Mouse (Mus musculus) T-helper 17 cell (primary cell): ENCODE data around the gene Gm12166.
"Not testable (repeated sequence)": the region's sequence is repeated elsewhere in the genome, so short reads cannot be mapped to it uniquely, and the experiment has no call there.

Experiments used
- in situ Hi-C, 2 experiments: fragments of 300-600 bp; cut with MboI, MseI; formaldehyde crosslinking; loops; 1 replicate in 1 of 2; 2 replicates in 1 of 2; pipeline ENCODE4 v1.15.1; 2025; ENCODE audit warnings: high pct_unique_total_duplicates in 2 of 2

The Gm12166 gene

GRCm38 (mm10) chr11:46052105-46052659 is at the start of gene Gm12166:
Gene Gm12166 (minus strand): TSS chr11:46052321.
- in situ Hi-C loops, result not testable (repeated sequence)

GRCm38 (mm10) chr11:46097062-46097461 is 44.9 kb upstream of the Gm12166 start:
- in situ Hi-C loops, result loop anchor here in 1 of 2 experiments (5.0 to 10.0 kb wide), 2 partner anchors 35 to 312 kb away; no protein-coding TSS in a partner anchor

- in situ Hi-C loops, result loop anchor here in 1 of 2 experiments (5.0 to 10.0 kb wide), 2 partner anchors 34 to 311 kb away; no protein-coding TSS in a partner anchor
Measured at GRCm38 (mm10) chr11:46096265-46096649, 44.1 kb upstream of the Gm12166 start.

DNA sequence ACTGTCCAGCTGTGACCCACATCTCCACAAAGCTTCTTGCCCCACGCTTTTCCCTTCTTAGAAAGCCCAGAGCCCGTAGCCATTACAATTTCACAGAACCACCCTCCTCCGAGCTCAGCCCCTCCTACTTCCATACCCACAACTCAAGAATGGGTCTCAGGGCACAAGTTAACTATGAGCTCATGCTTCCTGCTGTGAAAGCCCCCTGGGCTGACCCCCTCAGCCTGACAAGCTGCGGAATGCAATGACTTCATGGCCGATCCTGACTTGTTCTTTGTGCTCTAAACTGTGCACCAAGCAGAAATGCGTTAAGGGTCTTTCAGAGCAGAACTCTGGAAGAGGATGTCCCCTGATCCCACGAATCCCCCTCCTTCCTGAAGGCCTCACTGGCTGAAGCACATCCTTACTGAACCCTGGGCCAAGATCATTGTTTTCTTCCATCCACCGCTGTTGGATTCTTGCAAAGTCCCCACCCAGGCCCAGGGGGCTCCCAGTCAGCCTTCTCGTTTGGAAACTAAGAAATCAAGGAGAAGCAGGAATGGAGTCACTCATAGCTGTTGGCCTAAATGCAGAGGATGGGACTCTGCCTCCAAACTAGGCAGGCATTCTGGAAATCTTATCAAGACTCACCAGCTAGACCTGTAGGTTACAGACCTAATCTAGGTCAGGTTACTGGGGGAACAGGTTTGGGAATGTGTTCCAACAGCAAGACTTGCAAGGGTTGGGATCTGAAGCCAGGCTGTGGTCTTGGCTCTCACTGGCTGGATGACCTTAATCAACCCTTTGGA is 43.5 kb upstream of the Gm12166 start:
- in situ Hi-C loops, result loop anchor here in 1 of 2 experiments (5.0 to 10.0 kb wide), 2 partner anchors 33 to 311 kb away; no protein-coding TSS in a partner anchor

DNA sequence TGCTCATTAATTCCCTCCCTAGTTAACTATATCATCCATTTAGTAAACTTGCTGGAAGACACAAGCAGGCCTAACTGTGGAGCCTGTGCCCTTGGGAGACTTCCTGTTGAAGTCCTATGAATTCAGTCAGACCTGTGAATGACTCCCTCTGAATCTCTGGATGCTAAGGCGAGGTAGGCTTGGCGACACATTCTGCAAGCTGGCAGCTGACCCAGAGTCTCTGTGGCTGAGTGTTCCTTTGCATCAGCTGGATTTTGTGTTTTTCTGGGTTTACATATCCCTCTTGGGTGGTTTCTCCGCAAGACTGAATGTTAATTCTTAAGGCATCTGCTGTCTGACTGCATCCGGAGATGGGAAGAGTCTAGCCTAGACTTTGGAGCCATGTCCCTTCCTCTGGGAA is 40.0 kb upstream of the Gm12166 start:
- in situ Hi-C loops, result loop anchor here in 1 of 2 experiments (10.0 kb wide), 1 partner anchor 307 kb away; no protein-coding TSS in a partner anchor

DNA sequence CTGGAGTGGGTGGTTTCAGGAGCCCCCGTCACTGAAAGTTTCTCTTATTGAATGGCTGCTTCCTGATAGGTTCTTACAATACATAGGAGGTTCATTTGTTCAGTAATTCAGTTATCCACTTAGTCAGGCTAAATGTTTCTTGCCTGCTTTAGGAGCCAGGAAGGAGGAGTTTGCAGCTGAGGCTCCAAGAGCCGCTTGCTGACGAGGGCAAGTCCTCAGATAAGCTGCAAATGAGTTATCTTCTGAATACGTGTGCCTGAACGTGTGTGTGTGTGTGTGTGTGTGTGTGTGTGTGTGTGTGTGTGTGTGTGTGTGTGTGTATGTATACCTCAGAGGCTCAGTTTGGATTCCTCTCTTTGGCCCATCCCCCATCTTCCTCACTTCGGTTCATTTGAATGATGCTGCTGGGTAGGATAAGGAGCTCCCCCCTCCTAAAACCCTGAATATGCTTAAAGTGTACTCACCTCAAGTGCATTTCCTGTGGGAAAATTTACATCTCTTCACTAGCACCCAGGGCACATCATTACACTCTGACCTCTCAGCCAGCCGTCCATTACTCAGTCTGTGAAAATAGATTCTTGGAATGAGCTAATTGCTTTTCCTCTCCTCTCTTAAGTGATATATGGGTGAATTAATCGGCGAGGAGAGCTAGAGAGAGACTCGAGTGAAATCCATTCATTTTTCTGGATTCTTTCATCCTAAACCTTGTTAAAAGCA is 39.0 kb upstream of the Gm12166 start:
- in situ Hi-C loops, result loop anchor here in 1 of 2 experiments (10.0 kb wide), 1 partner anchor 306 kb away; no protein-coding TSS in a partner anchor

DNA sequence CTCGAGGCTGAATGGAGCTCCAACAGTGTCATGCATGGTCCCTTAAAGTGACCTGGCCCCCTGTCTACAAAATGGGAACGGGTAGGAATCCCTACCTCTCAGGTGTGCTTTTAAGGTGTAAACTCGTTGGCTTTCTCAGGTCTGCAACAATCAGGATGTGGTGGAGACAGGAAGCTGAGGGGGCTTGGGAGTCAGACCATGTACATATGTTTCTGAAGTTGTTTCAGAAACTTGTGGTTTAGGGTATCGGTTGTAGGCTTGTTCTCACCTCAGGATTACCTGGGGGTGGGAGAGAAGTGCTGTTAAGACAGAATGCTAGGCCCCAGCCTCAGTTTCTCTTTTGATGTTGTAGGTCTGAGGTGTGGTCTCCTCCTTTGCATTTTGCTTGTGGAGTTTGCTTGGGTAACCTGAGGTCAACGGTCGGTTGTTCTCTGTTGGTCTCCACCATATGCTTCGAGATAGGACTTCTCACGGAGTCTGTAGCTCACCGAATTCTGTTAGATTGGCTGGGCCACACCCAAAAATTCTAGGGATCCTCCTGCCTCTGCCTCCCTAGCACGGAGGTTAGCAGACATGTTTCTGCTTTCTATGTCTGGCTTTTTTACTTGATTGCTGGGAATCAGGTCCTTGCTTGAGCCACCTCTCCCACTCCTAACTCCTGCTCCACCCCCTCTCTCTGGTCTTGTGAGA is 38.1 kb upstream of the Gm12166 start:
- in situ Hi-C loops, result loop anchor here in 1 of 2 experiments (10.0 kb wide), 1 partner anchor 305 kb away; no protein-coding TSS in a partner anchor

- in situ Hi-C loops, result no loop called here
Measured at GRCm38 (mm10) chr11:46089081-46089713, 37.1 kb upstream of the Gm12166 start.

- in situ Hi-C loops, result no loop called here
Measured at GRCm38 (mm10) chr11:46086446-46086845, 34.3 kb upstream of the Gm12166 start.

- in situ Hi-C loops, result no loop called here
Measured at GRCm38 (mm10) chr11:46085398-46086163, 33.5 kb upstream of the Gm12166 start.

GRCm38 (mm10) chr11:46084568-46084967 is 32.4 kb upstream of the Gm12166 start:
- in situ Hi-C loops, result no loop called here

GRCm38 (mm10) chr11:46083835-46084444 is 31.8 kb upstream of the Gm12166 start:
- in situ Hi-C loops, result no loop called here

- in situ Hi-C loops, result no loop called here
Measured at GRCm38 (mm10) chr11:46083405-46083804, 31.3 kb upstream of the Gm12166 start.

DNA sequence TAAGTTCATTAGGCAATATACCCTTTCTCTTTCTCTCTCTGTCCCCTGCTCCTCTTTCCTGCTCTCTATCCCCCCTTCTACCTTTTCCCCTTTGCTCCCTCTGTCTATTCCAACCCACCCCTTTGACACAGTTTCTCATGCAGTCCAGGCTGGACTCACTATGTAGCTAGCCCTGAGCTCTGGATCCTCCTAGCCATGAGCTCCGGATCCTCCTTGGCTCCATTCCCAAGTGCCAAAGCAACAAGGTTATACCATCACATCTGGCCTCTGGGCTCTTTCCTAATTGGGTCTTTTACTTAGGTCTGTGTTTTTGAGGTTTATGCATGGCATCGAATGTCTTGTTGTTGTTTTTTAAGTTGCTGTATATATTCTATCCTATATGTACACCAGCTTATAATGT is 29.0 kb upstream of the Gm12166 start:
- in situ Hi-C loops, result no loop called here

DNA sequence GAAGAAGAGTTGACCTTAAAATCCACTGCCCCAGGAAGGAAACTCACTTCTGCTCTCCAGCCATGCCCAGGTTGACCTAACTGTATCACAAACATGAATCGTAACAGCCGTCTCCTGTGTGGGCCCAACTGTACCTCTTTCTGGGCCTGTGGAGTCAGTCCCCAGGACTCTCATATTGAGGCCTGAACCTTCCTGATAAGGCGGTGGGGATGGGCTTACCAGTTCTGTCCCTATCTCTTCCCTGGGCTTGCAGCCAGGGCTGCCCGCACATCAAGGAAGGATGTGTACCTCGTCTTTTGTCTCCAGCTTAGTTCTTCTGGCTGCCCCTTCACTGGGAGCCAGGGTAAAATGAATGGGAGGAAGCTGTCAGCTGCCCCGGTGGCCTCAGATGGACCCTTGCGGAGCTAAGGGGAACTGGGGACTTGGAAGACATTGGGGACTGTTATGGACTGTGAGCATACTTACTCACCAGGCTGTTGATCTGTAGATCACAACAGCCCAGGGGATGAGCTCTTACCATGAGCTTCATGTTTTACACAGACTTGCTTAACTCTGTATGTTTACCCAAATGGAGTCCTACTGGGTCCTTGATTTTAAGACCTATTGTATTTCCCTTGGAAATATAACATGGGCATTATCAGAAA is 25.7 kb upstream of the Gm12166 start:
- in situ Hi-C loops, result no loop called here

DNA sequence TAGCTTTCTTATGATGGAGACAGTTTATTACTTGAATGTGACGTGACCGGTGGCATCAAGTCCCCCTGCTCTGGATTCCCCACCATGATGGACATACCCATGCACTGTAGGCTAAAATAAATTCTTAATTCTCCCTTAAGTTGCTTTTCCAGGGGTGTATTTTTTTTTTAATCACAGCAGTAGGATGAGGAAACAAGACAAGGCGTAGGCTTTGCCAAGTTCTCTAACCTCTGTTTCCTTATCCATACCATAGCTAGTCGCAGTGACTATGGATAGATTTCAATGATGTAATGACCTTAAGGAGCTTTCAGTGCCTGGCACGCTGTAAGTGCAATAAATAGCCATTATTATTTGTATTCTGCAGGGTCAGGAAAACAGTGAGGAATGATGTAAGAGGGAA is 25.2 kb upstream of the Gm12166 start:
- in situ Hi-C loops, result no loop called here

DNA sequence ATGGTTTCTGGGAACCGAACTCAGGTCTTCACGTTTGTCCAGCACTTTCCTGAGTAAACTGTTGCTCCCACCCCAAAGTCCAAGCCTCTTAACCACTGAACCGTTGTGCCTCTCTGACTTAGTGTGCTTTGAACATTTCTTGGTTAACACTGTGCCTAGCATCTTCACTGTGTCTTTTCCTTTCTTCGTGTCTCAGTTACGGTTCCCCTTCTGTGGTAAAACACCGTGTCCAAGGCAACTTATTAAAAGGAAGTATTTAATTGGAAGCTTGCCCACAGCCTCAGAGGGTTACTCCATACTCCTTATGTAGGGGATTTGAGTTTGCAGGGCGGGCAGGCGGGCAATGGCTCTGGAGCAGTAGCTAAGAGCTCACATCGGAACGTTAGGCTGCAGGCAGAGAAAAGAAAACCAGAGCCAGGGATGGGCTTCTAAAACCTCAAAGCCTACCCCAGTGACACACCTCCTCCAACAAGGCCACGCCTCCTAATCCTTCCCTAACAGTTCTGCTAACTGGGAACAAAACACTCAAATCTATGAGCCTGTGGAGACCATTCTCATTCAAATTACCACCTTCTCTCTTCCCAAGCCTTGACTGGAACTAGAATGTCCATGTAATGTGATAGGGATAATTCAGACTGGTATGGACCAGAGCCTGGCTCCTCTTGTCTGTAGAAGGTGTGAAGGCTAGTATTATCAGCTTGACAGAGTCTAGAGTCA is 24.5 kb upstream of the Gm12166 start:
- in situ Hi-C loops, result no loop called here

DNA sequence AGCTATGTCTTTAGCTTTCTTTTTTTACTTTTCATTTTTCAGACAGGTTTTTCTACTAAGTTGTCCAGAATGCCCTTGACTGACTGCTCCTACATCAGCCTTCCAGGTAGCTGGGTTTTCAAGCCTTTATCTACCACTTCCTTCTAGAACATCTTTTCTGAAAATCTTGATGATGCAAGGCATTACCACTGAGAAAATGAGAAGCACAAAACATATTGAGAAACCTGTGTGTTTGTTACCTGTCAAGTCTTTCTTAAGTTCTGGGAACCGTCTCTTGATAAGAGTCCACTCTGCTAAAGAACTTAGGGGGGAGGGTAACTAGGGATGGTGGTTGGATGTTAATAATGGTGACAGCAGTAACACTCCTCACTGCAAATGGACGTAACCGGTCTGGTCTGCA is 23.4 kb upstream of the Gm12166 start:
- in situ Hi-C loops, result no loop called here
